Mouse (Mus musculus) thymus, postnatal 4 days (tissue): ENCODE measurements around the gene Prss8.

ENCODE experiments used
- DNase-seq: peaks from one replicate; pipeline ENCODE4 v3.0.0; 2021

Prss8 gene

GRCm38 (mm10) chr7:127894480-127894879 lies 35.4 kb downstream of the Prss8 start:
- no peak for DNase-seq

- DNase-seq, result no peak
These were observed 39.1 kb downstream of the Prss8 start, which contains the start of gene Prss53 for GRCm38 (mm10) chr7:127890798-127891197. Gene Prss53, minus strand, starts transcription at chr7:127890970.

GRCm38 (mm10) chr7:127888821-127889220 lies 41.1 kb downstream of the Prss8 start:
- no peak for DNase-seq

GRCm38 (mm10) chr7:127887781-127888180 lies 42.1 kb downstream of the Prss8 start:
- DNase-seq, result no peak

- no peak for DNase-seq
These were observed 42.7 kb downstream of the Prss8 start for GRCm38 (mm10) chr7:127887191-127887590.

- DNase-seq, result no peak
These were observed 43.4 kb downstream of the Prss8 start for GRCm38 (mm10) chr7:127886551-127886950.

- no peak for DNase-seq
These were observed 44.0 kb downstream of the Prss8 start for GRCm38 (mm10) chr7:127885951-127886350.

GRCm38 (mm10) chr7:127880431-127880830 lies 49.5 kb downstream of the Prss8 start:
- no peak for DNase-seq

- DNase-seq, result no peak
These were observed 50.6 kb downstream of the Prss8 start for GRCm38 (mm10) chr7:127879301-127879700.

GRCm38 (mm10) chr7:127876467-127877348 lies 53.2 kb downstream of the Prss8 start, which contains the start of gene Zfp668:
Gene Zfp668, minus strand, starts transcription at chr7:127876828.
- peak; percentile 90 for DNase-seq

GRCm38 (mm10) chr7:127876041-127876466 lies 53.9 kb downstream of the Prss8 start, which contains the start of gene Zfp646:
Gene Zfp646, plus strand, starts transcription at chr7:127876221.
- peak; percentile 82 for DNase-seq
